Mouse (Mus musculus) lung, embryonic 16.5 days (tissue): ENCODE data around the gene Znrd1. TPM values are rescaled to one million over a fixed set of nuclear protein-coding genes. Genes with fewer than 3 reads are reported as not detected.
A peak's percentile ranks its signal among the peaks of the same experiment; 100 is the strongest.

Experiments
- ATAC-seq: fragments of 200-750 bp; cut with Nextera tagmentation; 2 replicates; pipeline ENCODE4 v1.8.0; 2017; ENCODE audit warnings: low read depth, mild to moderate bottlenecking, moderate library complexity
- H3K27ac ChIP-seq: fragments of 300-500 bp; sonication (generic); 2 replicates; pipeline ENCODE4 v1.5.1; 2014; ENCODE audit warnings: mild to moderate bottlenecking, control low read depth, low read length
- H3K27me3 ChIP-seq: fragments of 300-500 bp; sonication (generic); 2 replicates; pipeline ENCODE4 v1.6.1; 2014; ENCODE audit warnings: low read depth, low read length, mixed read lengths; ENCODE audit not compliant: control insufficient read depth, insufficient read depth
- H3K36me3 ChIP-seq: fragments of 300-500 bp; sonication (generic); 2 replicates; pipeline ENCODE4 v1.6.1; 2014; ENCODE audit warnings: low read length; ENCODE audit not compliant: control insufficient read depth, insufficient read depth
- H3K4me1 ChIP-seq: fragments of 300-500 bp; sonication (generic); replicated peaks from 2 replicates; pipeline ENCODE4 v1.6.1; 2014; ENCODE audit warnings: low read length, mixed read lengths; ENCODE audit not compliant: control insufficient read depth, insufficient read depth
- H3K4me2 ChIP-seq: fragments of 300-500 bp; sonication (generic); 2 replicates; pipeline ENCODE4 v1.6.1; 2014; ENCODE audit warnings: low read depth, low read length, control low read depth
- H3K4me3 ChIP-seq: fragments of 300-500 bp; sonication (generic); 2 replicates; pipeline ENCODE4 v1.5.1; 2014; ENCODE audit warnings: mild to moderate bottlenecking, low read length, control low read depth
- H3K9ac ChIP-seq: fragments of 300-500 bp; sonication (generic); 2 replicates; pipeline ENCODE4 v1.6.1; 2014; ENCODE audit warnings: low read length, control low read depth
- H3K9me3 ChIP-seq: fragments of 300-500 bp; sonication (generic); 2 replicates; pipeline ENCODE4 v1.6.1; 2016; ENCODE audit warnings: low read length; ENCODE audit not compliant: control insufficient read depth
- WGBS: fragments of 180-500 bp; shearing (Covaris S2); extraction: QIAGEN DNeasy Blood & Tissue Kit; methylation state at CpG from one replicate; pipeline ENCODE4 v1.1.7; 2014; 5-methylcytosine and 5-hydroxymethylcytosine counted together
- polyA plus RNA-seq: library from polyadenylated mRNA; unstranded; fragments of >200 nt; fragmentation: Nextera tagmentation; extraction: Ambion mirVana; gene quantifications from 2 replicates; pipeline ENCODE4 v1.2.1, GENCODE M21; 2015

Gene Znrd1
- polyA plus RNA-seq, 1 experiment from 2014 or later, result 96.4 TPM

GRCm38 (mm10) chr17:36938056-36938455 lies 20.3 kb downstream of the Znrd1 start:
- Histone ChIP-seq H3K4me1 (peaks cover 2% of the 10 kb centered on the region; the same call in 1 of the 2 replicates), H3K9ac (no peak overlapping the region), H3K4me2 (no peak overlapping the region), H3K27ac (no peak overlapping the region), H3K9me3 (no peaks in the 10 kb centered on the region), H3K4me3 (no peak overlapping the region), H3K36me3 (no peaks in the 10 kb centered on the region), H3K27me3 (peaks cover 13% of the 10 kb centered on the region)
- WGBS, result 65% methylated on average over 2 of the region's 2 CpGs
- no peak for ATAC-seq

GRCm38 (mm10) chr17:36931806-36932205 lies 26.6 kb downstream of the Znrd1 start:
- Histone ChIP-seq H3K4me2 (no peak overlapping the region), H3K9ac (no peak overlapping the region), H3K4me3 (no peak overlapping the region), H3K4me1 (peaks cover 4% of the 10 kb centered on the region), H3K27ac (no peak overlapping the region), H3K36me3 (no peaks in the 10 kb centered on the region), H3K9me3 (no peaks in the 10 kb centered on the region), H3K27me3 (no peaks in the 10 kb centered on the region)
- ATAC-seq, result 0 out of 2 replicates have a peak, but pooled peaks have one; percentile 38
- 45% methylated on average over 2 of the region's 2 CpGs for WGBS

GRCm38 (mm10) chr17:36931130-36931529 lies 27.2 kb downstream of the Znrd1 start:
- ATAC-seq, result no peak
- no peaks in the 10 kb centered on the region for H3K36me3 ChIP-seq
- no peaks in the 10 kb centered on the region for H3K9me3 ChIP-seq
- no peaks in the 10 kb centered on the region for H3K27me3 ChIP-seq
- H3K4me3 ChIP-seq, result no peak overlapping the region
- H3K9ac ChIP-seq, result no peak overlapping the region
- peaks cover 4% of the 10 kb centered on the region for H3K4me1 ChIP-seq
- H3K4me2 ChIP-seq, result no peak overlapping the region
- WGBS, result 78% methylated on average over 4 of the region's 4 CpGs
- no peak overlapping the region for H3K27ac ChIP-seq

- no peak overlapping the region for H3K4me2 ChIP-seq
- no peak for ATAC-seq
- no peaks in the 10 kb centered on the region for H3K9me3 ChIP-seq
- no peaks in the 10 kb centered on the region for H3K27me3 ChIP-seq
- H3K4me1 ChIP-seq, result peaks cover 4% of the 10 kb centered on the region
- no peak overlapping the region for H3K4me3 ChIP-seq
- no peak overlapping the region for H3K9ac ChIP-seq
- 64% methylated on average over 6 of the region's 6 CpGs for WGBS
- no peak overlapping the region for H3K27ac ChIP-seq
- no peaks in the 10 kb centered on the region for H3K36me3 ChIP-seq
These were observed 28.1 kb downstream of the Znrd1 start for GRCm38 (mm10) chr17:36930233-36930632.

GRCm38 (mm10) chr17:36929236-36929932 lies 29.0 kb downstream of the Znrd1 start:
- Histone ChIP-seq H3K27ac (no peak overlapping the region), H3K4me2 (no peak overlapping the region), H3K9me3 (no peaks in the 10 kb centered on the region), H3K4me3 (no peak overlapping the region), H3K36me3 (no peaks in the 10 kb centered on the region), H3K27me3 (no peaks in the 10 kb centered on the region), H3K9ac (no peak overlapping the region), H3K4me1 (peaks cover 4% of the 10 kb centered on the region)
- WGBS, result 67% methylated on average over 12 of the region's 12 CpGs
- ATAC-seq, result no peak

GRCm38 (mm10) chr17:36927496-36928120 lies 30.8 kb downstream of the Znrd1 start:
- no peak overlapping the region for H3K4me3 ChIP-seq
- H3K9ac ChIP-seq, result no peak overlapping the region
- no peak overlapping the region for H3K27ac ChIP-seq
- ATAC-seq, result no peak
- no peaks in the 10 kb centered on the region for H3K9me3 ChIP-seq
- WGBS, result 18% methylated on average over 10 of the region's 10 CpGs
- peaks cover 4% of the 10 kb centered on the region for H3K4me1 ChIP-seq
- H3K4me2 ChIP-seq, result no peak overlapping the region
- no peaks in the 10 kb centered on the region for H3K27me3 ChIP-seq
- H3K36me3 ChIP-seq, result no peaks in the 10 kb centered on the region

GRCm38 (mm10) chr17:36923491-36923890 lies 34.9 kb downstream of the Znrd1 start:
- no peak overlapping the region for H3K9ac ChIP-seq
- 55% methylated on average over 4 of the region's 4 CpGs for WGBS
- H3K9me3 ChIP-seq, result no peaks in the 10 kb centered on the region
- no peak overlapping the region for H3K4me3 ChIP-seq
- no peaks in the 10 kb centered on the region for H3K4me1 ChIP-seq
- no peak overlapping the region for H3K4me2 ChIP-seq
- H3K27ac ChIP-seq, result no peak overlapping the region
- no peaks in the 10 kb centered on the region for H3K27me3 ChIP-seq
- H3K36me3 ChIP-seq, result no peaks in the 10 kb centered on the region
- no peak for ATAC-seq

GRCm38 (mm10) chr17:36922715-36923114 lies 35.6 kb downstream of the Znrd1 start:
- Histone ChIP-seq H3K4me1 (no peaks in the 10 kb centered on the region), H3K4me3 (no peak overlapping the region), H3K27me3 (no peaks in the 10 kb centered on the region), H3K9ac (no peak overlapping the region), H3K4me2 (no peak overlapping the region), H3K9me3 (no peaks in the 10 kb centered on the region), H3K36me3 (no peaks in the 10 kb centered on the region), H3K27ac (no peak overlapping the region)
- no peak for ATAC-seq
- WGBS, result 70% methylated on average over 4 of the region's 4 CpGs

GRCm38 (mm10) chr17:36920239-36920638 lies 38.1 kb downstream of the Znrd1 start:
- H3K9ac ChIP-seq, result no peak overlapping the region
- H3K27me3 ChIP-seq, result no peaks in the 10 kb centered on the region; the same call in 1 of the 2 replicates
- no peak overlapping the region for H3K4me3 ChIP-seq
- ATAC-seq, result peak; percentile 64
- H3K9me3 ChIP-seq, result no peaks in the 10 kb centered on the region
- 34% methylated on average over 15 of the region's 15 CpGs for WGBS
- no peak overlapping the region for H3K27ac ChIP-seq
- no peak overlapping the region for H3K4me2 ChIP-seq
- H3K4me1 ChIP-seq, result no peaks in the 10 kb centered on the region
- H3K36me3 ChIP-seq, result no peaks in the 10 kb centered on the region
